Mouse (Mus musculus): ENCODE results near the gene Rerg.

Rerg gene

GRCm38 (mm10) chr6:137170226-137170625, at the start of gene Rerg:
Gene Rerg (minus strand): TSS chr6:137170497.
- no peak for DNase-seq

- no peak for DNase-seq
Measured at GRCm38 (mm10) chr6:137217841-137218463, 47.7 kb upstream of the Rerg start.

- no peak for DNase-seq
Measured at GRCm38 (mm10) chr6:137211441-137211840, 41.1 kb upstream of the Rerg start.

GRCm38 (mm10) chr6:137210991-137211390, 40.7 kb upstream of the Rerg start:
- no peak for DNase-seq

- peak in 1 of 2 experiments; percentile 5 for DNase-seq
Measured at GRCm38 (mm10) chr6:137209992-137210391, 39.7 kb upstream of the Rerg start.

- no peak for DNase-seq
Measured at GRCm38 (mm10) chr6:137207126-137207525, 36.8 kb upstream of the Rerg start.

- no peak for DNase-seq
Measured at GRCm38 (mm10) chr6:137205662-137206400, 35.5 kb upstream of the Rerg start.

- DNase-seq, result no peak
Measured at GRCm38 (mm10) chr6:137202661-137203060, 32.4 kb upstream of the Rerg start.

GRCm38 (mm10) chr6:137201578-137201977, 31.3 kb upstream of the Rerg start:
- no peak for DNase-seq

- no peak for DNase-seq
Measured at GRCm38 (mm10) chr6:137201166-137201565, 30.9 kb upstream of the Rerg start.

- peak in 1 of 2 experiments; percentile 28 for DNase-seq
Measured at GRCm38 (mm10) chr6:137192063-137192462, 21.8 kb upstream of the Rerg start.

- DNase-seq, result no peak
Measured at GRCm38 (mm10) chr6:137191026-137191425, 20.7 kb upstream of the Rerg start.

GRCm38 (mm10) chr6:137190577-137190976, 20.3 kb upstream of the Rerg start:
- no peak for DNase-seq

GRCm38 (mm10) chr6:137188375-137188926, 18.2 kb upstream of the Rerg start:
- no peak for DNase-seq

- no peak for DNase-seq
Measured at GRCm38 (mm10) chr6:137187426-137187825, 17.1 kb upstream of the Rerg start.

GRCm38 (mm10) chr6:137180636-137181035, 10.3 kb upstream of the Rerg start:
- DNase-seq, result no peak

- DNase-seq, result no peak
Measured at GRCm38 (mm10) chr6:137180115-137180514, 9.8 kb upstream of the Rerg start.

- no peak for DNase-seq
Measured at GRCm38 (mm10) chr6:137179026-137179425, 8.7 kb upstream of the Rerg start.

GRCm38 (mm10) chr6:137170646-137171045, 349 bp upstream of the Rerg start:
- no peak for DNase-seq

GRCm38 (mm10) chr6:137169171-137169968, 927 bp downstream of the Rerg start:
- peak; percentile 78 to 87 for DNase-seq

- DNase-seq, result no peak
Measured at GRCm38 (mm10) chr6:137166843-137167242, 3.5 kb downstream of the Rerg start.

GRCm38 (mm10) chr6:137163571-137163970, 6.7 kb downstream of the Rerg start:
- DNase-seq, result peak in 1 of 2 experiments; percentile 14

GRCm38 (mm10) chr6:137163061-137163460, 7.2 kb downstream of the Rerg start:
- DNase-seq, result no peak

Measured in lung, adult 18-20 months (tissue).